ENCODE assay signal across 8 mouse cellular contexts in genomic region chr10:128270287-128270841, GRCm38 (mm10). TPM values are rescaled to one million over a fixed set of nuclear protein-coding genes. Genes with fewer than 3 reads are reported as not detected.
DNase-seq lines count a peak whose midpoint lies in the region; ATAC-seq and TF ChIP-seq lines count a peak whose summit lies in the region.

Gene Stat2, plus strand, starts transcription at chr10:128270559.

- peak; percentile 99 for ATAC-seq in embryonic facial prominence, embryonic 14.5 days (ENCODE audit: low read depth)
- ATAC-seq in limb, embryonic 13.5 days (ENCODE audit: low FRiP score, low read depth), result peak; percentile 99
- peak; percentile 99 for ATAC-seq in midbrain, embryonic 16.5 days

- no peaks in the 10 kb centered on the region; the same call in 1 of the 2 replicates for H3K79me2 ChIP-seq in heart, adult 2 months (replicated peaks; ENCODE audit: control insufficient read depth, insufficient read depth, low read length)

- H3K4me1 ChIP-seq in embryonic facial prominence, embryonic 14.5 days (ENCODE audit: control insufficient read depth, insufficient read depth, low read length), result no peaks in the 10 kb centered on the region
- peaks cover 5% of the 10 kb centered on the region for H3K4me1 ChIP-seq in heart, adult 2 months (ENCODE audit: control insufficient read depth, insufficient read depth, low read length)
- no peaks in the 10 kb centered on the region; the same call in 1 of the 2 replicates for H3K4me1 ChIP-seq in limb, embryonic 13.5 days
- peaks cover 3% of the 10 kb centered on the region; the same call in 1 of the 2 replicates for H3K4me1 ChIP-seq in midbrain, embryonic 16.5 days (ENCODE audit: control insufficient read depth, insufficient read depth, low read length)

- TF ChIP-seq EP300 in heart, adult 2 months (IDR thresholded peaks at IDR 0.05; ENCODE audit: insufficient read depth, low read depth, low read length), result no peak

- H3K4me2 ChIP-seq in embryonic facial prominence, embryonic 14.5 days (ENCODE audit: low read depth, low read length), result peak within 1 kb of the TSS; percentile 73
- H3K4me2 ChIP-seq in limb, embryonic 13.5 days (replicated peaks), result peak within 1 kb of the TSS; percentile 70
- H3K4me2 ChIP-seq in midbrain, embryonic 16.5 days (ENCODE audit: low read length), result peak within 1 kb of the TSS; percentile 74

- intact Hi-C loops in heart, adult 2 months (cut with DNase I), result no loop called here

- TF ChIP-seq CTCF in heart, adult 2 months (IDR thresholded peaks at IDR 0.05), result no peak

- H3K27me3 ChIP-seq in embryonic facial prominence, embryonic 14.5 days (replicated peaks; ENCODE audit: control insufficient read depth, insufficient read depth, low read length), result no peaks in the 10 kb centered on the region
- H3K27me3 ChIP-seq in heart, adult 2 months (ENCODE audit: control insufficient read depth, insufficient read depth, low read length), result no peaks in the 10 kb centered on the region
- H3K27me3 ChIP-seq in limb, embryonic 13.5 days, result no peaks in the 10 kb centered on the region
- H3K27me3 ChIP-seq in midbrain, embryonic 16.5 days (ENCODE audit: control insufficient read depth, insufficient read depth, low read depth, low read length), result no peaks in the 10 kb centered on the region

- H3K9ac ChIP-seq in embryonic facial prominence, embryonic 14.5 days (ENCODE audit: low read depth, low read length), result peak within 1 kb of the TSS; percentile 76
- peak within 1 kb of the TSS; percentile 90 for H3K9ac ChIP-seq in heart, adult 2 months (ENCODE audit: low read depth, low read length)
- peak within 1 kb of the TSS; percentile 74 for H3K9ac ChIP-seq in limb, embryonic 13.5 days
- peak within 1 kb of the TSS; percentile 76 for H3K9ac ChIP-seq in midbrain, embryonic 16.5 days (ENCODE audit: low read depth, low read length)

- H3K27ac ChIP-seq in embryonic facial prominence, embryonic 14.5 days (replicated peaks; ENCODE audit: low read depth, low read length), result peak within 1 kb of the TSS; percentile 74
- peak within 1 kb of the TSS; percentile 83 for H3K27ac ChIP-seq in heart, adult 2 months
- peak within 1 kb of the TSS; percentile 17; the same call in 1 of the 2 replicates for H3K27ac ChIP-seq in limb, embryonic 13.5 days
- peak within 1 kb of the TSS; percentile 79 for H3K27ac ChIP-seq in midbrain, embryonic 16.5 days (ENCODE audit: low read length)

- WGBS in embryonic facial prominence, embryonic 14.5 days, result under 1% methylated on average over 35 of the region's 43 CpGs
- WGBS in heart, adult 2 months, result under 1% methylated on average over 43 of the region's 43 CpGs
- under 1% methylated on average over 42 of the region's 43 CpGs for WGBS in limb, embryonic 13.5 days
- under 1% methylated on average over 43 of the region's 43 CpGs for WGBS in midbrain, embryonic 16.5 days

- peak; percentile 99 for DNase-seq in 3T3-L1 (ENCODE audit: low read depth, low spot score)
- peak; percentile 77 to 95 for DNase-seq in adrenal gland, postnatal 4 days (ENCODE audit: low spot score in 2 of 2)
- peak; percentile 99 for DNase-seq in embryonic facial prominence, embryonic 14.5 days (ENCODE audit: low spot score)
- peak; percentile 95 to 98 for DNase-seq in heart, adult 2 months
- peak; percentile 99 for DNase-seq in kidney, adult 8-10 months
- peak; percentile 92 to 98 for DNase-seq in spleen, postnatal 10 days (ENCODE audit: low spot score in 2 of 2)

- TF ChIP-seq POLR2A in heart, adult 2 months (IDR thresholded peaks at IDR 0.05; ENCODE audit: insufficient read depth, low read depth, low read length), result peak; percentile 95

- H3K4me3 ChIP-seq in embryonic facial prominence, embryonic 14.5 days (ENCODE audit: low read depth, low read length), result peak within 1 kb of the TSS; percentile 82
- H3K4me3 ChIP-seq in heart, adult 2 months, result peak within 1 kb of the TSS; percentile 88
- H3K4me3 ChIP-seq in limb, embryonic 13.5 days, result peak within 1 kb of the TSS; percentile 70
- H3K4me3 ChIP-seq in midbrain, embryonic 16.5 days (ENCODE audit: low read depth, low read length), result peak within 1 kb of the TSS; percentile 61

- no peaks in the 10 kb centered on the region for H3K9me3 ChIP-seq in embryonic facial prominence, embryonic 14.5 days (ENCODE audit: control insufficient read depth, low read length)
- H3K9me3 ChIP-seq in limb, embryonic 13.5 days, result no peaks in the 10 kb centered on the region
- no peaks in the 10 kb centered on the region for H3K9me3 ChIP-seq in midbrain, embryonic 16.5 days (replicated peaks; ENCODE audit: control insufficient read depth, low read length, poor library complexity, severe bottlenecking)

- H3K36me3 ChIP-seq in embryonic facial prominence, embryonic 14.5 days (ENCODE audit: control insufficient read depth, insufficient read depth, low read length), result no peaks in the 10 kb centered on the region
- peaks cover 5% of the 10 kb centered on the region; the same call in 1 of the 2 replicates for H3K36me3 ChIP-seq in heart, adult 2 months (ENCODE audit: control insufficient read depth, insufficient read depth, low read length)
- no peaks in the 10 kb centered on the region for H3K36me3 ChIP-seq in limb, embryonic 13.5 days
- no peaks in the 10 kb centered on the region for H3K36me3 ChIP-seq in midbrain, embryonic 16.5 days (ENCODE audit: control insufficient read depth, insufficient read depth, low read length)

RNA-seq across cellular contexts. Expression of gene Stat2, which starts in this region (rescaled TPM):
- total RNA-seq in adrenal gland, postnatal 4 days (2021), result 10 to 100 TPM; 41.5 to 45.9 TPM
- 13.4 and 13.5 TPM in 2 replicates for polyA plus RNA-seq in embryonic facial prominence, embryonic 14.5 days (2014; fragmentation: Nextera tagmentation; extraction: Ambion mirVana)
- total RNA-seq in heart, adult 2 months (2021), result 10 to 100 TPM in 1 of 2 experiments, 1 to 10 TPM in 1; 7.3 to 12.2 TPM
- polyA plus RNA-seq in heart, adult 2 months (2012; rRNA removed), result 11.0 and 17.5 TPM in 2 replicates
- polyA plus RNA-seq in limb, embryonic 13.5 days (2015; fragmentation: Nextera tagmentation; extraction: Ambion mirVana), result 14.6 and 16.6 TPM in 2 replicates
- 20.4 and 20.9 TPM in 2 replicates for polyA plus RNA-seq in midbrain, embryonic 16.5 days (2015; fragmentation: Nextera tagmentation; extraction: Ambion mirVana)

Comparison
In these comparisons a context has a peak if more than half of its experiments do, and no peak if none do; other contexts are left out.
1. Peak in every context shown above with its lines: DNase-seq, ATAC-seq, H3K4me3 ChIP-seq and H3K27ac ChIP-seq.
2. H3K27ac ChIP-seq: peak in every context shown above with its lines; median percentile 83 in heart, adult 2 months; 79 in midbrain, embryonic 16.5 days; 74 in embryonic facial prominence, embryonic 14.5 days; 17 in limb, embryonic 13.5 days.